Comparison of ENCODE assay signal across 8 mouse cellular contexts in genomic region chr17:37050399-37050798, GRCm38 (mm10). TPM values are rescaled to one million over a fixed set of nuclear protein-coding genes. Genes with fewer than 3 reads are reported as not detected.
A peak's percentile ranks its signal among the peaks of the same experiment; 100 is the strongest.
DNase-seq lines count a peak whose midpoint lies in the region; ATAC-seq lines count a peak whose summit lies in the region.

No protein-coding gene starts in this region.

- H3K4me3 ChIP-seq in hindbrain, embryonic 11.5 days (ENCODE audit: low read depth, low read length): peak overlapping the region; percentile 66
- H3K4me3 ChIP-seq in lung, embryonic 15.5 days: peak overlapping the region; percentile 55

- under 1% methylated on average over 21 of the region's 22 CpGs for WGBS in hindbrain, embryonic 11.5 days
- under 1% methylated on average over 21 of the region's 22 CpGs for WGBS in lung, embryonic 15.5 days

- peak overlapping the region; percentile 87 for H3K4me2 ChIP-seq in hindbrain, embryonic 11.5 days (replicated peaks; ENCODE audit: low read depth, low read length)
- peak overlapping the region; percentile 83 for H3K4me2 ChIP-seq in lung, embryonic 15.5 days

- peak; percentile 75 for ATAC-seq in hindbrain, embryonic 11.5 days (ENCODE audit: low FRiP score)
- peak; percentile 48; the same call in 1 of the 2 replicates for ATAC-seq in lung, embryonic 15.5 days (ENCODE audit: borderline replicate concordance, extremely low read depth, low FRiP score, low TSS enrichment)

- peak overlapping the region; percentile 80 for H3K9ac ChIP-seq in hindbrain, embryonic 11.5 days (ENCODE audit: low read depth, low read length)
- H3K9ac ChIP-seq in lung, embryonic 15.5 days: peak overlapping the region; percentile 52

- H3K27me3 ChIP-seq in hindbrain, embryonic 11.5 days (ENCODE audit: control insufficient read depth, insufficient read depth, low read length): peaks cover 4% of the 10 kb centered on the region
- peaks cover 9% of the 10 kb centered on the region; the same call in 1 of the 2 replicates for H3K27me3 ChIP-seq in lung, embryonic 15.5 days

- no peaks in the 10 kb centered on the region for H3K36me3 ChIP-seq in hindbrain, embryonic 11.5 days (ENCODE audit: control insufficient read depth, insufficient read depth, low read length)
- peaks cover 12% of the 10 kb centered on the region for H3K36me3 ChIP-seq in lung, embryonic 15.5 days

- H3K4me1 ChIP-seq in hindbrain, embryonic 11.5 days (replicated peaks; ENCODE audit: control insufficient read depth, insufficient read depth, low read length): peaks cover 3% of the 10 kb centered on the region
- peaks cover 39% of the 10 kb centered on the region for H3K4me1 ChIP-seq in lung, embryonic 15.5 days

- DNase-seq in NIH3T3 (ENCODE audit: low read depth): peak; percentile 93
- DNase-seq in cerebellum, postnatal 10 days: peak; percentile 96 to 98
- peak; percentile 82 to 91 for DNase-seq in frontal cortex, postnatal 14 days (ENCODE audit: low spot score in 2 of 2)
- peak; percentile 92 for DNase-seq in hindbrain, embryonic 11.5 days (ENCODE audit: low spot score)
- DNase-seq in layer of hippocampus, postnatal 10 days (ENCODE audit: low spot score in 2 of 2): peak; percentile 91 to 92
- peak; percentile 72 for DNase-seq in ovary, adult 18-20 months (ENCODE audit: low spot score)
- peak; percentile 53 for DNase-seq in urinary bladder, adult 2 months (ENCODE audit: low spot score)

- no peaks in the 10 kb centered on the region for H3K9me3 ChIP-seq in hindbrain, embryonic 11.5 days (ENCODE audit: control insufficient read depth, low read length)
- H3K9me3 ChIP-seq in lung, embryonic 15.5 days: no peaks in the 10 kb centered on the region

- 0 out of 2 replicates have a peak overlapping the region, but pooled peaks have one; percentile 18 for H3K27ac ChIP-seq in hindbrain, embryonic 11.5 days (ENCODE audit: low read depth, low read length)
- H3K27ac ChIP-seq in lung, embryonic 15.5 days: no peak overlapping the region

RNA-seq across cellular contexts. Expression of gene Gabbr1, which starts 4.6 kb away (rescaled TPM):
- 16.8 and 24.8 TPM in 2 replicates for polyA plus RNA-seq in hindbrain, embryonic 11.5 days (2014; fragmentation: Nextera tagmentation; extraction: Ambion mirVana)
- total RNA-seq in layer of hippocampus, postnatal 10 days (2021): 100 to 1,000 TPM; 594 to 649 TPM
- polyA plus RNA-seq in lung, embryonic 15.5 days (2015; fragmentation: Nextera tagmentation; extraction: Ambion mirVana): 9.4 and 9.7 TPM in 2 replicates
- polyA plus RNA-seq in urinary bladder, adult 2 months (2012; rRNA removed): 72.1 and 81.4 TPM in 2 replicates

RNA-seq across cellular contexts. Expression of gene Mog, which starts 27.2 kb away (rescaled TPM):
- polyA plus RNA-seq in hindbrain, embryonic 11.5 days (2014; fragmentation: Nextera tagmentation; extraction: Ambion mirVana): 0.39 and 0.61 TPM in 2 replicates
- total RNA-seq in layer of hippocampus, postnatal 10 days (2021): 1 to 10 TPM; 3.2 to 4.3 TPM
- polyA plus RNA-seq in lung, embryonic 15.5 days (2015; fragmentation: Nextera tagmentation; extraction: Ambion mirVana): 0.14 TPM in 1 of 2 replicates, not detected in the other
- 0.11 and 0.18 TPM in 2 replicates for polyA plus RNA-seq in urinary bladder, adult 2 months (2012; rRNA removed)

RNA-seq across cellular contexts. Expression of gene Olfr90, which starts 37.9 kb away (rescaled TPM):
- 0.06 TPM in 1 of 2 replicates, not detected in the other for polyA plus RNA-seq in hindbrain, embryonic 11.5 days (2014; fragmentation: Nextera tagmentation; extraction: Ambion mirVana)
- not detected for total RNA-seq in layer of hippocampus, postnatal 10 days (2021)
- not detected in 2 replicates for polyA plus RNA-seq in lung, embryonic 15.5 days (2015; fragmentation: Nextera tagmentation; extraction: Ambion mirVana)
- not detected in 2 replicates for polyA plus RNA-seq in urinary bladder, adult 2 months (2012; rRNA removed)

RNA-seq across cellular contexts. Expression of gene Olfr91, which starts 47.7 kb away (rescaled TPM):
- 0.08 TPM in 1 of 2 replicates, not detected in the other for polyA plus RNA-seq in hindbrain, embryonic 11.5 days (2014; fragmentation: Nextera tagmentation; extraction: Ambion mirVana)
- not detected for total RNA-seq in layer of hippocampus, postnatal 10 days (2021)
- polyA plus RNA-seq in lung, embryonic 15.5 days (2015; fragmentation: Nextera tagmentation; extraction: Ambion mirVana): not detected in 2 replicates
- polyA plus RNA-seq in urinary bladder, adult 2 months (2012; rRNA removed): not detected in 2 replicates

RNA-seq across cellular contexts. Expression of gene Zfp57, which starts 49.4 kb away (rescaled TPM):
- 137 and 153 TPM in 2 replicates for polyA plus RNA-seq in hindbrain, embryonic 11.5 days (2014; fragmentation: Nextera tagmentation; extraction: Ambion mirVana)
- 10 to 100 TPM; 73.3 to 83.7 TPM for total RNA-seq in layer of hippocampus, postnatal 10 days (2021)
- polyA plus RNA-seq in lung, embryonic 15.5 days (2015; fragmentation: Nextera tagmentation; extraction: Ambion mirVana): 77.9 and 79.8 TPM in 2 replicates
- 22.6 and 32.3 TPM in 2 replicates for polyA plus RNA-seq in urinary bladder, adult 2 months (2012; rRNA removed)
